Mouse (Mus musculus) telencephalon, adult 2 months (tissue): ENCODE results near the gene Tmem206.

Experiments used
- DNase-seq: peaks from one replicate; pipeline ENCODE4 v3.0.0-alpha.2; 2011; ENCODE audit warnings: low read depth, low spot score

Gene Tmem206

GRCm38 (mm10) chr1:191350355-191350754 lies 24.6 kb downstream of the Tmem206 start:
- DNase-seq = no peak

GRCm38 (mm10) chr1:191352786-191353488 lies 27.2 kb downstream of the Tmem206 start:
- DNase-seq = peak; percentile 58

- no peak for DNase-seq
These were observed 28.1 kb downstream of the Tmem206 start for GRCm38 (mm10) chr1:191353836-191354235.

- no peak for DNase-seq
These were observed 31.2 kb downstream of the Tmem206 start for GRCm38 (mm10) chr1:191356936-191357335.

- no peak for DNase-seq
These were observed 33.8 kb downstream of the Tmem206 start for GRCm38 (mm10) chr1:191359478-191359877.

GRCm38 (mm10) chr1:191362412-191362811 lies 36.7 kb downstream of the Tmem206 start:
- DNase-seq = no peak

- DNase-seq = no peak
These were observed 38.8 kb downstream of the Tmem206 start for GRCm38 (mm10) chr1:191364477-191364876.

- DNase-seq = no peak
These were observed 42.5 kb downstream of the Tmem206 start for GRCm38 (mm10) chr1:191368193-191368592.

- DNase-seq = no peak
These were observed 43.4 kb downstream of the Tmem206 start for GRCm38 (mm10) chr1:191369140-191369539.

- DNase-seq = no peak
These were observed 49.4 kb downstream of the Tmem206 start for GRCm38 (mm10) chr1:191374993-191375643.

- no peak for DNase-seq
These were observed 49.9 kb downstream of the Tmem206 start for GRCm38 (mm10) chr1:191375644-191375998.

- DNase-seq = no peak
These were observed 52.4 kb downstream of the Tmem206 start for GRCm38 (mm10) chr1:191378080-191378479.

- DNase-seq = no peak
These were observed 55.1 kb downstream of the Tmem206 start for GRCm38 (mm10) chr1:191380843-191381242.

- peak; percentile 55 for DNase-seq
These were observed 56.4 kb downstream of the Tmem206 start for GRCm38 (mm10) chr1:191381955-191382736.

GRCm38 (mm10) chr1:191384786-191385430 lies 59.2 kb downstream of the Tmem206 start:
- no peak for DNase-seq

- DNase-seq = no peak
These were observed 65.6 kb downstream of the Tmem206 start for GRCm38 (mm10) chr1:191391311-191391710.

- DNase-seq = no peak
These were observed 67.8 kb downstream of the Tmem206 start for GRCm38 (mm10) chr1:191393536-191393935.

GRCm38 (mm10) chr1:191394126-191394525 lies 68.4 kb downstream of the Tmem206 start:
- DNase-seq = no peak

GRCm38 (mm10) chr1:191395200-191395599 lies 69.5 kb downstream of the Tmem206 start:
- DNase-seq = no peak

- DNase-seq = no peak
These were observed 70.2 kb downstream of the Tmem206 start for GRCm38 (mm10) chr1:191395871-191396433.

GRCm38 (mm10) chr1:191396446-191396845 lies 70.7 kb downstream of the Tmem206 start:
- DNase-seq = no peak
